Mouse (Mus musculus) heart, embryonic 11.5 days (tissue): ENCODE measurements at regions not wholly inside any gene's neighbourhood (a gene's known extent, or its start where the extent isn't known, plus 50 kb on each side); places are given as distances from the start of the nearest gene placed in this dataset.
A peak's percentile ranks its signal among the peaks of the same experiment; 100 is the strongest.

Experiments used
- ATAC-seq: fragments of 200-750 bp; cut with Nextera tagmentation; replicated peaks from 2 replicates; pipeline ENCODE4 v1.8.0; 2017; ENCODE audit warnings: moderate library complexity; ENCODE audit not compliant: insufficient number of reproducible peaks, low FRiP score, low TSS enrichment
- H3K27ac ChIP-seq: fragments of 300-500 bp; sonication (generic); 2 replicates; pipeline ENCODE4 v1.5.1; 2014; ENCODE audit warnings: mild to moderate bottlenecking, low read depth, low read length
- H3K27me3 ChIP-seq: fragments of 300-500 bp; sonication (generic); 2 replicates; pipeline ENCODE4 v1.6.1; 2014; ENCODE audit warnings: mild to moderate bottlenecking, low read length, mixed read lengths; ENCODE audit not compliant: control insufficient read depth, insufficient read depth
- H3K36me3 ChIP-seq: fragments of 300-500 bp; sonication (generic); 2 replicates; pipeline ENCODE4 v1.6.1; 2014; ENCODE audit warnings: mild to moderate bottlenecking, low read length, moderate library complexity, mixed read lengths; ENCODE audit not compliant: control insufficient read depth, insufficient read depth
- H3K4me1 ChIP-seq: fragments of 300-500 bp; sonication (generic); 2 replicates; pipeline ENCODE4 v1.6.1; 2014; ENCODE audit warnings: low read length; ENCODE audit not compliant: control insufficient read depth, insufficient read depth
- H3K4me2 ChIP-seq: fragments of 300-500 bp; sonication (generic); 2 replicates; pipeline ENCODE4 v1.6.1; 2014; ENCODE audit warnings: mild to moderate bottlenecking, moderate library complexity
- H3K4me3 ChIP-seq: fragments of 300-500 bp; sonication (generic); 2 replicates; pipeline ENCODE4 v1.5.1; 2014; ENCODE audit warnings: low read depth, low read length
- H3K9ac ChIP-seq: fragments of 300-500 bp; sonication (generic); 2 replicates; pipeline ENCODE4 v1.6.1; 2014; ENCODE audit warnings: mild to moderate bottlenecking, low read depth, low read length, moderate library complexity
- H3K9me3 ChIP-seq: fragments of 300-500 bp; sonication (generic); replicated peaks from 2 replicates; pipeline ENCODE4 v1.6.1; 2016; ENCODE audit warnings: low read length; ENCODE audit not compliant: control insufficient read depth
- WGBS: fragments of 180-500 bp; shearing (Covaris S2); extraction: QIAGEN DNeasy Blood & Tissue Kit; methylation state at CpG from one replicate; pipeline ENCODE4 v1.1.7; 2014; ENCODE audit not compliant: insufficient replicate concordance; 5-methylcytosine and 5-hydroxymethylcytosine counted together

- no peaks in the 10 kb centered on the region for H3K27me3 ChIP-seq
- H3K4me1 ChIP-seq: no peaks in the 10 kb centered on the region
- H3K27ac ChIP-seq: no peak overlapping the region
- no peak overlapping the region for H3K9ac ChIP-seq
- H3K36me3 ChIP-seq: no peaks in the 10 kb centered on the region
- H3K4me3 ChIP-seq: no peak overlapping the region
- ATAC-seq: no peak
- 83% methylated on average over 13 of the region's 13 CpGs for WGBS
- H3K9me3 ChIP-seq: peaks cover 4% of the 10 kb centered on the region
- H3K4me2 ChIP-seq: no peak overlapping the region
Measured at GRCm38 (mm10) chr10:126664408-126665083, 236.6 kb downstream of the Atp23 start.

GRCm38 (mm10) chr10:126663461-126664013 lies 237.6 kb downstream of the Atp23 start:
- ATAC-seq: no peak
- no peaks in the 10 kb centered on the region for H3K36me3 ChIP-seq
- H3K9ac ChIP-seq: no peak overlapping the region
- 79% methylated on average over 15 of the region's 15 CpGs for whole genome bisulfite sequencing
- no peak overlapping the region for H3K4me2 ChIP-seq
- peaks cover 4% of the 10 kb centered on the region for H3K9me3 ChIP-seq
- H3K27ac ChIP-seq: no peak overlapping the region
- no peaks in the 10 kb centered on the region for H3K27me3 ChIP-seq
- no peaks in the 10 kb centered on the region for H3K4me1 ChIP-seq
- H3K4me3 ChIP-seq: no peak overlapping the region

- Histone ChIP-seq H3K9me3 (peaks cover 4% of the 10 kb centered on the region), H3K4me3 (no peak overlapping the region), H3K4me1 (no peaks in the 10 kb centered on the region), H3K27ac (no peak overlapping the region), H3K27me3 (no peaks in the 10 kb centered on the region), H3K4me2 (no peak overlapping the region), H3K36me3 (no peaks in the 10 kb centered on the region), H3K9ac (no peak overlapping the region)
- WGBS: 83% methylated on average over 6 of the region's 6 CpGs
- no peak for ATAC-seq
Measured at GRCm38 (mm10) chr10:126662765-126663164, 238.4 kb downstream of the Atp23 start.

GRCm38 (mm10) chr10:126661095-126661615 lies 240.0 kb downstream of the Atp23 start:
- Histone ChIP-seq H3K4me1 (no peaks in the 10 kb centered on the region), H3K4me3 (no peak overlapping the region), H3K9me3 (peaks cover 4% of the 10 kb centered on the region), H3K27ac (no peak overlapping the region), H3K9ac (no peak overlapping the region), H3K36me3 (no peaks in the 10 kb centered on the region), H3K27me3 (no peaks in the 10 kb centered on the region), H3K4me2 (no peak overlapping the region)
- WGBS: 48% methylated on average over 5 of the region's 5 CpGs
- no peak; the same call in 1 of the 2 replicates for ATAC-seq

- ATAC-seq: no peak
- no peak overlapping the region for H3K9ac ChIP-seq
Measured at GRCm38 (mm10) chr10:126660024-126660423, 241.1 kb downstream of the Atp23 start.

GRCm38 (mm10) chr10:126652693-126653092 lies 248.5 kb downstream of the Atp23 start:
- H3K27ac ChIP-seq: no peak overlapping the region
- H3K36me3 ChIP-seq: no peaks in the 10 kb centered on the region
- no peaks in the 10 kb centered on the region for H3K9me3 ChIP-seq
- no peaks in the 10 kb centered on the region for H3K4me1 ChIP-seq
- H3K9ac ChIP-seq: no peak overlapping the region
- H3K4me3 ChIP-seq: no peak overlapping the region
- no peak overlapping the region for H3K4me2 ChIP-seq
- H3K27me3 ChIP-seq: no peaks in the 10 kb centered on the region
- 79% methylated on average over 3 of the region's 3 CpGs for WGBS
- no peak for ATAC-seq

More at GRCm38 (mm10) chr10:126660024-126660423, 241.1 kb downstream of the Atp23 start:
- no peak overlapping the region for H3K4me3 ChIP-seq
- no peak overlapping the region for H3K4me2 ChIP-seq
- H3K36me3 ChIP-seq: no peaks in the 10 kb centered on the region
- H3K27ac ChIP-seq: no peak overlapping the region
- H3K9me3 ChIP-seq: peaks cover 4% of the 10 kb centered on the region
- WGBS: 81% methylated on average over 9 of the region's 9 CpGs
- H3K4me1 ChIP-seq: no peaks in the 10 kb centered on the region
- H3K27me3 ChIP-seq: no peaks in the 10 kb centered on the region

- WGBS: 44% methylated on average over 4 of the region's 4 CpGs
Measured at GRCm38 (mm10) chr10:126646587-126646986, 254.6 kb downstream of the Atp23 start.

GRCm38 (mm10) chr10:126641792-126642289 lies 259.3 kb downstream of the Atp23 start:
- H3K4me2 ChIP-seq: peak overlapping the region; percentile 20
- no peaks in the 10 kb centered on the region for H3K4me1 ChIP-seq
- no peak overlapping the region for H3K4me3 ChIP-seq
- WGBS: 15% methylated on average over 9 of the region's 9 CpGs
- no peak for ATAC-seq
- H3K9ac ChIP-seq: no peak overlapping the region
- H3K9me3 ChIP-seq: no peaks in the 10 kb centered on the region
- no peak overlapping the region for H3K27ac ChIP-seq
- no peaks in the 10 kb centered on the region for H3K27me3 ChIP-seq
- no peaks in the 10 kb centered on the region for H3K36me3 ChIP-seq

More at GRCm38 (mm10) chr10:126646587-126646986, 254.6 kb downstream of the Atp23 start:
- H3K9ac ChIP-seq: no peak overlapping the region
- H3K27me3 ChIP-seq: no peaks in the 10 kb centered on the region
- no peaks in the 10 kb centered on the region for H3K4me1 ChIP-seq
- no peak overlapping the region for H3K27ac ChIP-seq
- H3K9me3 ChIP-seq: no peaks in the 10 kb centered on the region
- H3K4me3 ChIP-seq: no peak overlapping the region
- ATAC-seq: no peak
- no peak overlapping the region for H3K4me2 ChIP-seq
- H3K36me3 ChIP-seq: no peaks in the 10 kb centered on the region
